Mouse (Mus musculus): ENCODE measurements around the gene Grap.

Gene Grap

GRCm38 (mm10) chr11:61652686-61653447, at the start of gene Grap:
Gene Grap, plus strand, starts transcription at chr11:61653265.
- 64% methylated on average over 10 of the region's 10 CpGs for WGBS

- 84% methylated on average over 4 of the region's 4 CpGs for WGBS
Observed at GRCm38 (mm10) chr11:61608072-61608471, 45.0 kb upstream of the Grap start.

- 58% methylated on average over 3 of the region's 3 CpGs for WGBS
Observed at GRCm38 (mm10) chr11:61611197-61611596, 41.9 kb upstream of the Grap start.

GRCm38 (mm10) chr11:61612116-61612635, 40.9 kb upstream of the Grap start:
- 74% methylated on average over 4 of the region's 4 CpGs for WGBS

- 65% methylated on average over 5 of the region's 5 CpGs for WGBS
Observed at GRCm38 (mm10) chr11:61614401-61614800, 38.7 kb upstream of the Grap start.

- WGBS, result 22% methylated on average over 20 of the region's 22 CpGs
Observed at GRCm38 (mm10) chr11:61615686-61616522, 37.2 kb upstream of the Grap start.

- WGBS, result 64% methylated on average over 9 of the region's 9 CpGs
Observed at GRCm38 (mm10) chr11:61616523-61617292, 36.4 kb upstream of the Grap start.

- WGBS, result 67% methylated on average over 7 of the region's 7 CpGs
Observed at GRCm38 (mm10) chr11:61617293-61617975, 35.6 kb upstream of the Grap start.

- WGBS, result 84% methylated on average over 8 of the region's 8 CpGs
Observed at GRCm38 (mm10) chr11:61618131-61618530, 34.9 kb upstream of the Grap start.

- WGBS, result 84% methylated on average over 8 of the region's 8 CpGs
Observed at GRCm38 (mm10) chr11:61618571-61618970, 34.5 kb upstream of the Grap start.

- 8% methylated on average over 6 of the region's 6 CpGs for WGBS
Observed at GRCm38 (mm10) chr11:61619356-61619755, 33.7 kb upstream of the Grap start.

- 3% methylated on average over 17 of the region's 17 CpGs for WGBS
Observed at GRCm38 (mm10) chr11:61619791-61620241, 33.2 kb upstream of the Grap start.

- WGBS, result 1% methylated on average over 17 of the region's 17 CpGs
Observed at GRCm38 (mm10) chr11:61620254-61620670, 32.8 kb upstream of the Grap start.

- WGBS, result 52% methylated on average over 8 of the region's 8 CpGs
Observed at GRCm38 (mm10) chr11:61620762-61621161, 32.3 kb upstream of the Grap start.

GRCm38 (mm10) chr11:61625136-61625535, 27.9 kb upstream of the Grap start:
- WGBS, result 49% methylated on average over 7 of the region's 7 CpGs

- whole genome bisulfite sequencing, result 71% methylated on average over 1 of the region's 1 CpGs
Observed at GRCm38 (mm10) chr11:61626509-61626908, 26.6 kb upstream of the Grap start.

GRCm38 (mm10) chr11:61629621-61630020, 23.4 kb upstream of the Grap start:
- WGBS, result 71% methylated on average over 3 of the region's 3 CpGs

- 99% methylated on average over 3 of the region's 4 CpGs for WGBS
Observed at GRCm38 (mm10) chr11:61636309-61636708, 16.8 kb upstream of the Grap start.

GRCm38 (mm10) chr11:61637413-61637812, 15.7 kb upstream of the Grap start:
- WGBS, result 48% methylated on average over 1 of the region's 1 CpGs

GRCm38 (mm10) chr11:61637856-61638255, 15.2 kb upstream of the Grap start:
- WGBS, result 69% methylated on average over 3 of the region's 3 CpGs

Data from cerebral cortex, adult 2 months (tissue).